Mouse (Mus musculus): ENCODE data around the gene Rab3gap2.

- TF ChIP-seq POLR2A (IDR thresholded peaks at IDR 0.05; ENCODE audit: low read depth, low read length) (no peak), CTCF (conservative IDR thresholded peaks at IDR 0.05; ENCODE audit: insufficient read depth, insufficient read length, low read depth, low read length) (no peak)
These were observed 7.6 kb upstream of the Rab3gap2 start for GRCm38 (mm10) chr1:185196323-185196722.
